Mouse (Mus musculus) urinary bladder, postnatal 10 days (tissue): ENCODE measurements around the gene Stxbp5.

ENCODE experiments used
- DNase-seq: peaks from one replicate; pipeline ENCODE4 v3.0.0; 2022; ENCODE audit warnings: low spot score

Stxbp5 gene

GRCm38 (mm10) chr10:9754893-9755541 lies 145.9 kb downstream of the Stxbp5 start:
- no peak for DNase-seq

DNA sequence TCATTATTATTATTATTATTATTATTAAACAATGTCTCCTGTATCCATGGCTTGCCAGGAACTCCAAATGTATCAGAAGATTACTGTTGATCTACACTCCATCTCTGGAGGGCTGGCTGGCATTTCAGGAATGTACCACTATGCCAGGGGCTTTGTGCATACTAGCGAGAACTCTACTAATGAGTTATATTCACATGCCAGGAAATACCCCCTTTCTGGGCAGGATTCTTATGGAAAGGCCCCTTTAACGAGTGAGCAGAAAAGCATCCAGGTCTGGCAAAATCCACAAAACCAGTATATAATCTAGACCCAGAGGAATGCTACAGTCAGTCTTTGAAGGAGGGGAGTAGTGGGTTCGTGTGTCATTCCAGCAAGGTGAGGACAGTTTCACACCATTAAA lies 167.0 kb downstream of the Stxbp5 start:
- DNase-seq: no peak

DNA sequence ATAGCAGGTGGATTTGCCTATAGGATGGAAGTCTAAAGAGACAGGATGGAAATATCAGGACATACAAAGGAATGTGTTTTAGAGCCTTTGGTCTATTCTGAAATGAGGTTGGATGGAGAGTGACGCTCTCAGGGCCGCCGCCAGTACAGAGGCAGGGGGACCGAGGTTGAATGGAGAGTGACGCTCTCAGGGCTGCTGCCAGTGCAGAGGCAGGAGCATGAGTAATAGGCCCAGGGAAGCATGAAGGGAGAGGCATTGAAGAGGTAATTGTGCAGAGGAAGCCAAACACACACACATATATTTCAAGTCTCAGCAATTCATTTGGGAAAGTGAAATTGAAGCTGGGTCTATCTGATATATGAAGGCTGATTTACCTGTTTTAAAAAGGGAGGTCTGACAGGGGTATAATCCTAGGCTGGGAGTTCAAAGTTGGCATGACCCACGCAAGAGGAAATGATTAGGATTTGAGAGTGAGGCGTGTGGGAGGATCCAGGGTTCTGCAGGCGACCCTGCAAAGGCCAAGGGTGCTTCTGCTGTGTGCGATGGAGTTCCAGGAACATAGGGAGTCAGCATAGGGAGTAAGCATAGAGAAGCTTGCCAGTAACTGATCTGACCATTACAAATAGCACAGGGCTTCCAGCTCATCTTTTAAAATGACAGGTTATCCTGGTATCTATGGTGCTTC lies 168.7 kb downstream of the Stxbp5 start:
- no peak for DNase-seq

DNA sequence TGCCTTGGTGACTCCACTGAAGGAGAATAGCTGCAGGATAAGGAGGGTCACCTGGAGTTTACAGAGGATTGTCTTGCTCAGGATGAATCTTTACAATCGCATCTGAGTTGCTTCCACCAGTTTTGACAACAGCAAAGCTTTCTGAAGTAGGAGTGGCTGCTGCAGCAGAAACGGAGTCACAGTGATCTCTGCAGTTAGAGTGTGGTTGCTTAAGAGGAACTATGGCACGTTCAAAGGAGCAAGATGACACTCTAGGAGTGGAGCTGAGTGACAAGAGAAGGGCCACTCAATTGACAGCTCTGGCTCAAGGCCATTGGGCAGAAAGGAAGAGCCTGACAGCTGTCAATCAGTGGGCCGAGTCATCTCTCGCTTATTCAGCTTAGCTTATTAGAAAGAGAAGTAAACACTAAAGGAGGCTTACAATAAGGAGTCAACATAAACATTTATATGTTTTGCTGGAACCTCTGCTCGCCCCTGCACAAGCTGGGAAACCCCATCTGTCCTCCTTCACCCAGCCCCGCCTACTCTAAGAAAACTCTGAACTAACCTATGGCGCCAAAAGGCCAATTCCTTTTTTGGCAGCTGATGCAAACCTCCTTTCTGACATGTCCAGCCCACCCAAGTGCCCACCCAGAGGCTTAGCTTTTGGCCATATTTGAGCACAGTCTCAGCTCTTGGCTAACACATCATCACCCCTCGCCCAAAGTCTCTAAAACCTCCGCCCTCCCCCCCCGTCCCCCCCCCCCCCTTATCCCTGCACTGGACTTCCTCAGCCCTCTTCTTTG lies 178.2 kb downstream of the Stxbp5 start:
- no peak for DNase-seq

DNA sequence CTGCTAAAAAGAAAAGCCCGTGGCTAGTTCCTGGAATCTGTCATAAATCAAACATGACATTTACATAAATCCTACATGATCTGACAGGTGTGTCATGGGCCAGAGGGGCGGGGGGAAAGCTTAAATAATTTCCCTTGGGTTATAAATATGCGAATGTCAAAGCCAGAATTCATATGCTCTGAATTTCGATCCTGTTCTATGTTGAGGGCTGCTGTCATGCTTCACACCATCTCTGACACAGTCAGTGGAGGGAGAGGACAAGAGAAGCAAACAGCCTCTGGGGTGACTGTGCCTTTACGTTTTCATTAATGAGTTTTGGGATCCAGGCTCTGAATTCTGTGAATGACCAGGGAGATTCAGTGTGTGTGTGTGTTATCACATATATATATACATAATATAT lies 180.9 kb downstream of the Stxbp5 start:
- DNase-seq: no peak

- DNase-seq: no peak
Observed at GRCm38 (mm10) chr10:9718086-9718485, 182.8 kb downstream of the Stxbp5 start.
